Mouse (Mus musculus) small intestine, adult 2 months (tissue): Measurements from ENCODE around the gene Olfr996.

Experiments used
- CTCF ChIP-seq: fragments of 200-500 bp; IDR thresholded peaks from 2 replicates; pipeline ENCODE4 v1.5.1; 2012; ENCODE audit warnings: low read depth, mild to moderate bottlenecking, control low read depth, inconsistent platforms, low read length, moderate library complexity, mixed read lengths; ENCODE audit not compliant: insufficient replicate concordance, insufficient read length; ENCODE audit errors: extremely low read depth
- POLR2A ChIP-seq: fragments of 200-500 bp; IDR thresholded peaks from 2 replicates; pipeline ENCODE4 v1.6.1; 2012; ENCODE audit warnings: low read depth, mild to moderate bottlenecking, control low read depth, inconsistent platforms, low read length, moderate library complexity

DNA sequence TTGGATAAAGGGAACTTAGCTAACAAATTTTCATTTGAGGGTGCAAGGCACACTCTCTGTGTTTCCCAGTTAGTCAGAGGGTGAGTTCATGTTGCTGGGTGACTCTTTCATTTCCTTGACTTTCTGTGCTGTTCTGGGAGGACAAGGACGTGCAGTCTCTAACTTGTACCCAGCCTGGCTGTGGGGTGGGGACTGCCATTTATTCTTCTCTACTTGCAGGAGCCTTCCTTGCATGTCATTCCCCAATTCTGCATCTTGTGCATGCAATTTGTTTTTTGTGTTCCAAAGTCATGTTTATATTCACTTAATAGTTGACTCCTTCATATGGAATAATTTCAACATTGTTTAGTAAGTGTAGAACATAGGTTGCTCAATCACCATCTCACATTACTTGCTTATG, 24.2 kb upstream of the Olfr996 start:
- no peak for TF ChIP-seq CTCF
- no peak for TF ChIP-seq POLR2A
